Mouse (Mus musculus): ENCODE measurements around the gene Cbfa2t3.

DNA sequence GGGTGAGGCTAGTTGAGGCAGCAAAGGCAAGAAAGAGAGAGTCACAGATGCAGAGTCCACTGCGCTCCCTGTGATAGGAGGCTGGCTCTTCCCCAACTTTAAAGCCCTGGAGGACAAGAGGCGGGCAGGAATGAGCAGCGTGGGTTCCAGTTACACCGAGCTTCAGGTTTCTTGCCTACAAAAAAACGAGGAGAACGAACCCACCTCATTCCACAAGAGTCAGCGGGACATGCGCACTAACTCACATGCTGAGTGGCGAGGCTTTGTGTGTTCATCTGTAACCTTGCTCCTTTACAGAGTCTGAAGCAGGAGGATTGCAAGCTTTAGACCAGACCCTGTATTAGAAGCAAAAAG is 40.1 kb downstream of the Cbfa2t3 start:
- TF ChIP-seq POLR2A (IDR thresholded peaks at IDR 0.05; ENCODE audit: insufficient read depth, low read depth, low read length) (no peak), CTCF (IDR thresholded peaks at IDR 0.05) (no peak)
